Mouse (Mus musculus) forebrain, embryonic 13.5 days (tissue): ENCODE measurements around the gene Trib2. TPM values are rescaled to one million over a fixed set of nuclear protein-coding genes. Genes with fewer than 3 reads are reported as not detected.

ENCODE experiments used
- ATAC-seq: fragments of 200-750 bp; cut with Nextera tagmentation; 2 replicates; pipeline ENCODE4 v1.8.0; 2017
- H3K27ac ChIP-seq: fragments of 300-500 bp; sonication (generic); 2 replicates; pipeline ENCODE4 v1.5.1; 2015; ENCODE audit warnings: inconsistent platforms, mild to moderate bottlenecking, moderate library complexity
- H3K27me3 ChIP-seq: fragments of 300-500 bp; sonication (generic); 2 replicates; pipeline ENCODE4 v1.6.1; 2015; ENCODE audit warnings: mild to moderate bottlenecking, inconsistent platforms
- H3K36me3 ChIP-seq: fragments of 300-500 bp; sonication (generic); 2 replicates; pipeline ENCODE4 v1.6.1; 2015; ENCODE audit warnings: mild to moderate bottlenecking, inconsistent platforms; ENCODE audit not compliant: poor library complexity, severe bottlenecking
- H3K4me1 ChIP-seq: fragments of 300-500 bp; sonication (generic); 2 replicates; pipeline ENCODE4 v1.6.1; 2015; ENCODE audit warnings: inconsistent platforms
- H3K4me2 ChIP-seq: fragments of 300-500 bp; sonication (generic); 2 replicates; pipeline ENCODE4 v1.6.1; 2015; ENCODE audit warnings: inconsistent platforms, mild to moderate bottlenecking, moderate library complexity
- H3K4me3 ChIP-seq: fragments of 300-500 bp; sonication (generic); 2 replicates; pipeline ENCODE4 v1.5.1; 2015; ENCODE audit warnings: mild to moderate bottlenecking, inconsistent platforms
- H3K9ac ChIP-seq: fragments of 300-500 bp; sonication (generic); 2 replicates; pipeline ENCODE4 v1.6.1; 2015; ENCODE audit warnings: mild to moderate bottlenecking, inconsistent platforms
- H3K9me3 ChIP-seq: fragments of 300-500 bp; sonication (generic); replicated peaks from 2 replicates; pipeline ENCODE4 v1.6.1; 2016; ENCODE audit warnings: inconsistent platforms
- WGBS: fragments of 180-500 bp; shearing (Covaris S2); methylation state at CpG from one replicate; pipeline ENCODE4 v1.1.7; 2015; 5-methylcytosine and 5-hydroxymethylcytosine counted together
- polyA plus RNA-seq: library from polyadenylated mRNA; unstranded; fragments of >200 nt; fragmentation: Nextera tagmentation; extraction: Ambion mirVana; gene quantifications from 2 replicates; pipeline ENCODE4 v1.2.1, GENCODE M21; 2015

The Trib2 gene
- polyA plus RNA-seq, 1 experiment from 2014 or later, result 76.6 TPM

DNA sequence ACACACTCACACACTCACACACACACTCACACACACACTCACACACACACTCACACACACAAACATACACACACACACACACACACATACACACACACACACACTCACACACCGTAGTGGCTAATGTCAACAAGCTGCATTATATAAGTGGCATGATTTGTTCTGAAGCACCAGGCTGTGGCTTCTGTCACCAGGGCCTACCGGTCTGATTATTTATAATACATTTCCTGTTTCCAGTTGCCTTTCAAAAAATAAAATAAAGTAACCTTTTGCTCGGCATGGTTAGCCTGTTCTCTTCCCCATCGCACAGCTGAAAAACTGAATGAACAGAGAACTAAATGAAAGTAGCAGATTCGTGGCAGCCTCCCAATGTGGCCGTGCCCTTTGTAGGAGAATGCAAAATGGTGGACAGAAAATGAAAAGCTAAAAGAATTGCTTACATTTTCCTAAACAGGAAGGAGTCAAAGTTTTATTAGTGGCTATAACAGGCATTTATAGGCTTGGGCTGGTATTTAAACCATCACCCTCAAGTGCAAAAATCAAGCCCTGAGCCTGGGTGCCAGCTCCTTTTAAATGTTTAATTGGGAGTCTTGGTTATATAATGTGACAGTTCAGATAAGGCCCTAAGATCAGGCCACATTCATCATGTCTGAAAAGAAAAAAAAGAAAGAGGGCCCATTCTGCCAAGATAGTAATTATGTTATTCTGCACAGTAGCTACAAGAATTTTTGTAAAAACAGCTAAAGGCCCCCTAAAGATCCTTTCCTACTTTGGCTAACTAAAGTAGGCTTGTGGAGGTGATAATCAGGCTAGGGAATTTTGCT, 4.4 kb downstream of the Trib2 start:
- Histone ChIP-seq H3K4me3 (peak overlapping the region; percentile 70), H3K9me3 (no peaks in the 10 kb centered on the region), H3K4me2 (peak overlapping the region; percentile 72), H3K27ac (peak overlapping the region; percentile 97), H3K4me1 (peaks cover 43% of the 10 kb centered on the region), H3K27me3 (no peaks in the 10 kb centered on the region), H3K9ac (peak overlapping the region; percentile 90), H3K36me3 (peaks cover 24% of the 10 kb centered on the region)
- ATAC-seq, result no peak
- WGBS, result 29% methylated on average over 6 of the region's 6 CpGs

DNA sequence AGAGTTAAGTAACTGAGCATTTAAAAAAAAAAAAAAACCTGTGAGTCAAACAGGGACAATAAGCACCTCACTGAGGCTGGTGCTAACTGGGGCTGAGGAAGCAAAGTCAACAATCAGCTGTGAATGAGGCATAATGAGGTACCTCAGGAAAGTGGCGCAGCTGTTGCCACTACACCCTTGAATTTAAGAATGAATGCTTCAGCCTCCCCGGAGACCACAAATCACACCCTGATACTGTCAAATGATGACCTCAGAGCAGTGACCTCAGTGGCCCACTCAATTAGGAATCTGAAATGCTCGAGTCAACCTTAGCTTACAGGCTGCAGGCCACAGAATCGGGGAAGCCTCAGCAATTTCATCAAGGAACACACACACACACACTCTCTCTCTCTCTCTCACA, 5.0 kb downstream of the Trib2 start:
- Histone ChIP-seq H3K36me3 (peaks cover 31% of the 10 kb centered on the region), H3K9ac (peak overlapping the region; percentile 90), H3K4me1 (peaks cover 43% of the 10 kb centered on the region), H3K4me3 (peak overlapping the region; percentile 70), H3K9me3 (no peaks in the 10 kb centered on the region), H3K27me3 (no peaks in the 10 kb centered on the region), H3K27ac (peak overlapping the region; percentile 97), H3K4me2 (peak overlapping the region; percentile 72)
- no peak for ATAC-seq
- WGBS, result 8% methylated on average over 4 of the region's 4 CpGs

DNA sequence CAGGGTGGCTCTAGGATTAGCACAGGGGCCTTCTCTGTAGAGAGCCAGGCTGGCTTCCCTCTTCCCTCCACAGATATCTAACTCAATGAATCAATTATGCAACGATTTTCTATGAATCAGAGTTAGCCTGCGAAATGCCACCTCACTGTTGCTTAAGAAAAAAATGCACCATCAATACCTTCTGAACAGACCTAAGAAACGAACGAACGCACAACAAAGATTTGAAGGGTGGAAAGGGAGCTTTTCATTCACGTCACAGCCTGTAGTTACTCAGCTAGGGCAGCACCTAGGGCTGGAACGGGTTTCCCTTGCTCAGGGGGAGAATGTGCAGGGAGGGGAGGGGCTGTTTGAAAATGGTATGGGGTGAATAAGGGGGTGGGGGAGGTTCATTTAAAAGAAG, 5.8 kb downstream of the Trib2 start:
- Histone ChIP-seq H3K27me3 (no peaks in the 10 kb centered on the region), H3K9me3 (no peaks in the 10 kb centered on the region), H3K36me3 (peaks cover 38% of the 10 kb centered on the region), H3K4me1 (peaks cover 43% of the 10 kb centered on the region), H3K4me2 (peak overlapping the region; percentile 72), H3K9ac (peak overlapping the region; percentile 90), H3K4me3 (peak overlapping the region; percentile 70), H3K27ac (peak overlapping the region; percentile 65; the same call in 1 of the 2 replicates)
- ATAC-seq, result no peak
- 8% methylated on average over 7 of the region's 7 CpGs for WGBS

DNA sequence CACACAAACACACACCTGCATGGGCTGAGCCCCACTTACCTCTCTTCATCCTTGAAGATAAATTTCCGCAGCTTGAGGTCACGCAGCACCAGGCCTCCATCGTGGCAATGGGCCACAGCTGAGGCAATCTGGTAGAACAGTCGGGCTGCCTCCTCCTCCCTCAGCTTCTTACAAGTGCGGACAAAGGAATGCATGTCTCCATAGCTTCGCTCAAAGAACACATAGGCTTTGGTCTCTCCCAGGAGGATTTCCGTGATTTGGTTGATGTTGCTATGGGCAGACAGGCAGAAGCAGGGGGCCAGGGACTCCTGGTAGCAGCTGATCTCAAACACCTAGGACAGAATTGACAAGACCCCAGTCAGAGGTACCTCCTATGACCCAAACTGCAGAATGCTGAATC, 7.1 kb downstream of the Trib2 start:
- 72% methylated on average over 7 of the region's 7 CpGs for WGBS
- Histone ChIP-seq H3K4me1 (peaks cover 55% of the 10 kb centered on the region), H3K36me3 (peaks cover 51% of the 10 kb centered on the region), H3K27me3 (no peaks in the 10 kb centered on the region), H3K4me3 (no peak overlapping the region; the same call in 1 of the 2 replicates), H3K9me3 (no peaks in the 10 kb centered on the region), H3K9ac (no peak overlapping the region; the same call in 1 of the 2 replicates), H3K4me2 (peak overlapping the region; percentile 44), H3K27ac (no peak overlapping the region)
- no peak for ATAC-seq

DNA sequence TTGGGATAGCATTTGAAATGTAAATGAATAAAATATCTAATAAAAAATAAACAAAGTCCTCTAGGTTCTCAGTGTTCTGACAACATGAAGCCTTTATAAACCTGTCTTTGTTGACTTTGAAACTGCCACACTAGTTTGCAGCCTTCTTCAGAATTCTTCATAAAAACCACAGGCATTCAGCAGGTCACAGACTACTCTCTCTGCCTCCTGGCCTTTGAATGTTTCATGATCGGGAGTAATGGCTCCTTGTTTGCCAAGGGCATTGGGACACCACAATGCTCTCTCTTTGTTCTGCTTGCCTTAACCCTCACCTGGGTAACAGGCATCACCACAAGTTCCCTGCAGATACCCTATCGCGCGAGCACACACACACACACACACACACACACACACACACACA, 7.5 kb downstream of the Trib2 start:
- H3K4me2 ChIP-seq, result peak overlapping the region; percentile 44
- no peaks in the 10 kb centered on the region for H3K9me3 ChIP-seq
- no peak for ATAC-seq
- H3K4me3 ChIP-seq, result no peak overlapping the region
- peaks cover 55% of the 10 kb centered on the region for H3K36me3 ChIP-seq
- no peak overlapping the region for H3K9ac ChIP-seq
- no peaks in the 10 kb centered on the region for H3K27me3 ChIP-seq
- peaks cover 59% of the 10 kb centered on the region for H3K4me1 ChIP-seq
- 75% methylated on average over 1 of the region's 4 CpGs for WGBS
- no peak overlapping the region for H3K27ac ChIP-seq

DNA sequence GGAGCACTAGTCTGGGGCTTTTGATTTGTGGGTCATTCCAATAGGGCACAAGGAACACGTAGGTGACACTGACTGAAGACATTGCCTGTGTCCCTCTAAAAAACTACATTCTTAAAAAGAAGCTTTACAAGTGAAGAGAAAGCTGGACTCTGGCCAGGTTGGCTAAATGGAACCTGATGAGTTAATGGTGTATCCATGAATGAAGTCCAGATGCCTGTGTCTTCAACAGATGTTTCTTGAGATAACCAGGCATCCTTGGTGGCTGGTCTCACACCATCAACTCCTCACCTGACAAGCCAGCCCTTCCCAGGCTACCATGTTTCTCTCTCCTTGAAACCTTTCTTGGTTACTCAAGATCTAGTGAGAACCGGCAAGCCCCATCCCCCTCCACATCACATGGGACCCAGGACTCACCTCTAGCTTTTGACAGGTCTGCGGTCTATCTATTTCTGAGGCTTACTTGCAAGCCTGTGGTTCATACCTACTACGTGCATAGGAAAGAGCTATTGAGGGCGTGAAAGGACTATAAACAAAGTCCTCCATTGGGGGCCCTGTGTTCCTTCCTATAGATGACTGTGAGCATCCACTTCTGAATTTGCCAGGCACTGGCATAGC, 8.4 kb downstream of the Trib2 start:
- Histone ChIP-seq H3K4me3 (no peak overlapping the region), H3K27ac (no peak overlapping the region), H3K9ac (no peak overlapping the region), H3K36me3 (peaks cover 65% of the 10 kb centered on the region), H3K4me1 (peaks cover 67% of the 10 kb centered on the region), H3K4me2 (no peak overlapping the region), H3K9me3 (no peaks in the 10 kb centered on the region), H3K27me3 (no peaks in the 10 kb centered on the region)
- 95% methylated on average over 5 of the region's 5 CpGs for WGBS
- no peak for ATAC-seq

DNA sequence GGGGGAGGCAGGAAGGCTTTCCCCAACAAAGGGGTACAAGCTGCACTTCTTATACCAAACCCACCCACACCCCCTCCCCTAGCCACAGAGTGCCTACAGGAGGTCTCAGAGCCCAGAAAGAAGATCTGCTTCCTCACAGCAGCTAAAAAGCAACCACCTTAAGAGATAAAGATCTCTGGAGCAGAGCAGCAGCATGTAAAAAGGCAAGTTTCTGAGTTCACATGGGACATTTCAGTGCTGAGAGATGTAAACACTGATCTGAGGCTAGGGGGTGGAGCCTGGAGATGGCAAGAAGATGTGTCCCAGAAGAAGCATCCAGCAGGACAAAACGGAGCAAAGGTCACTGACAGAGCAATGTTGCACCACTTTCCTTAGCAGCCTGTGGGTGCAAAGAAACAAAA, 11.8 kb downstream of the Trib2 start:
- Histone ChIP-seq H3K4me1 (peaks cover 69% of the 10 kb centered on the region), H3K27ac (no peak overlapping the region), H3K9ac (no peak overlapping the region), H3K4me3 (no peak overlapping the region), H3K9me3 (no peaks in the 10 kb centered on the region), H3K4me2 (no peak overlapping the region), H3K27me3 (no peaks in the 10 kb centered on the region), H3K36me3 (peaks cover 95% of the 10 kb centered on the region)
- WGBS, result 80% methylated on average over 1 of the region's 1 CpGs
- no peak for ATAC-seq

DNA sequence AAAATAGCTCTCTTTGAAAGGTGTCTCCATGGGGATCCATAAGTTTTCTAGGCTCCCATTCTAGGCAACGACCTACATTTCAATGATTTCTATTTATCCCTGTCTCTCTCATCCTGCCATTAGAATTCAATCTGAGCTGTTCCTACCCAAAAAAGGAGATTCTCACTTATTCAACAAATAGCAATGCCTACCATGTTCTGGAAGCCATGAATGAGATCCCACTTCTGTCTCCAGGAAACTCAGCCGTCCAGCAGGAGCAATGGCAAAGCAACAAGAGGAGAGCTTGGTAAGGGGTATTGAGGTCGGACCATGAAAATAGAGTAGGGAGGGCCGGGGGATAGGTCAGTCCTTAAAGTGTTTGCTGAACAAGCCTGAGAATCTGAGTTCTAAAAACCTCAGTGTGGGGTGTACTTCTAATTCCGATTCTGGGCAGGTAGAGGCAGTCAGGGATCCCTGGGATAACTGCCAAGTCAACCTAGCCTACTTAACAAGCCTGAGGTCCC, 12.7 kb downstream of the Trib2 start:
- H3K36me3 ChIP-seq, result peaks cover 96% of the 10 kb centered on the region
- WGBS, result 80% methylated on average over 5 of the region's 5 CpGs

DNA sequence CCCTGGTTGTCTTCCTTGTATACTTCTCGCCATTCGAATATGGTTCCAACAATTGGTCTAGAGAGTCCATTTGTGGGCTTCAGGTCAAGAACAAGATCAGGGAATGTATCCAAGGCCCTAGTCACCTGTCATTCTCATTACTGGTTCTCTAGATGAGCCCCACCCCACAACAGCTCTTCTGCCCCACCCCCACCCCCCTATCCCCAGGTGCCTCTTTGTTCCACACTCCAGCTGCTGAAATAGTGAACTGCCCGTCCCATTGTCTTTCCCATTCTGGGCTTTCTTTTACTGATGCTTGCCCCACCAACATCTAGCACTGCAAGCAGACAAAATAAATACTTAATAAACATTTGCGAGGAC, 15.2 kb downstream of the Trib2 start:
- Histone ChIP-seq H3K9ac (no peak overlapping the region), H3K9me3 (no peaks in the 10 kb centered on the region), H3K27me3 (no peaks in the 10 kb centered on the region), H3K27ac (peak overlapping the region; percentile 22; the same call in 1 of the 2 replicates), H3K4me2 (no peak overlapping the region; the same call in 1 of the 2 replicates), H3K4me1 (peaks cover 67% of the 10 kb centered on the region), H3K36me3 (peaks cover 96% of the 10 kb centered on the region), H3K4me3 (no peak overlapping the region)
- 82% methylated on average over 4 of the region's 4 CpGs for WGBS
- ATAC-seq, result no peak; the same call in 1 of the 2 replicates

More for the DNA sequence above, 12.7 kb downstream of the Trib2 start:
- H3K9ac ChIP-seq, result no peak overlapping the region
- no peak for ATAC-seq
- H3K27ac ChIP-seq, result no peak overlapping the region
- H3K4me1 ChIP-seq, result peaks cover 64% of the 10 kb centered on the region
- H3K9me3 ChIP-seq, result no peaks in the 10 kb centered on the region
- H3K27me3 ChIP-seq, result no peaks in the 10 kb centered on the region
- H3K4me2 ChIP-seq, result no peak overlapping the region
- H3K4me3 ChIP-seq, result no peak overlapping the region

DNA sequence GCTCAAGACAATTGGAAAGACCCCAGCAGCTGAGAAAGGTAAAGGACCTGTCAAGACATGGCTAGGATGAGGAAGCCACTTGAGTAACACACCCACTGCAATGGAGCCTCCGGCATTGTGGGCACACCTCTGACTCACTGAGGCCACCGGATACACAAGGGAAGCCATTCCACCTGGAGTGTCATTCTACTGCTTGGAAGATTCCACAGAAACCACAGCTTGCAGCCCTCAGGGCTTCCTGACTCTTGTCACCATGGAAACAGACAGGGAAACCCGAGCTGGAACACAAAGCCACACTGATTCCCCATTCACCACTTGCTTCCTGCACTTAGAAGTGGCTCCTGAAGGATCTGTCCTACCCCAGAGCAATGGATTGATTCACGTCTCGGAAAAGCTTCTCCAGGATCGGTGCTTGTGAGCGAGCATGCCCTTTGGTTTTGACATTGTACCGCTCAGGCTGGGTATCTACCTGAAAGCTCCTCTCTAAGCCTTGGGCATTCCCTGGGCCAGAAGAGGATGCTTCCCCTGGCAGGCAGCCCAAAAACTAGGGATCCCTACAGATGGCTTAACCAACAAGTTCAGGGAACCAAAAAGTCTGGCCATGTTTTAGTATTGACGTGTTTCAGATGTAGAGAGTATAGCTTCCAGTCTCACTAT, 15.7 kb downstream of the Trib2 start:
- Histone ChIP-seq H3K9me3 (no peaks in the 10 kb centered on the region), H3K36me3 (peaks cover 96% of the 10 kb centered on the region), H3K4me2 (peak overlapping the region; percentile 1; the same call in 1 of the 2 replicates), H3K9ac (no peak overlapping the region), H3K4me1 (peaks cover 67% of the 10 kb centered on the region), H3K4me3 (no peak overlapping the region), H3K27me3 (no peaks in the 10 kb centered on the region), H3K27ac (peak overlapping the region; percentile 22)
- peak; percentile 65 for ATAC-seq
- 56% methylated on average over 9 of the region's 9 CpGs for WGBS

DNA sequence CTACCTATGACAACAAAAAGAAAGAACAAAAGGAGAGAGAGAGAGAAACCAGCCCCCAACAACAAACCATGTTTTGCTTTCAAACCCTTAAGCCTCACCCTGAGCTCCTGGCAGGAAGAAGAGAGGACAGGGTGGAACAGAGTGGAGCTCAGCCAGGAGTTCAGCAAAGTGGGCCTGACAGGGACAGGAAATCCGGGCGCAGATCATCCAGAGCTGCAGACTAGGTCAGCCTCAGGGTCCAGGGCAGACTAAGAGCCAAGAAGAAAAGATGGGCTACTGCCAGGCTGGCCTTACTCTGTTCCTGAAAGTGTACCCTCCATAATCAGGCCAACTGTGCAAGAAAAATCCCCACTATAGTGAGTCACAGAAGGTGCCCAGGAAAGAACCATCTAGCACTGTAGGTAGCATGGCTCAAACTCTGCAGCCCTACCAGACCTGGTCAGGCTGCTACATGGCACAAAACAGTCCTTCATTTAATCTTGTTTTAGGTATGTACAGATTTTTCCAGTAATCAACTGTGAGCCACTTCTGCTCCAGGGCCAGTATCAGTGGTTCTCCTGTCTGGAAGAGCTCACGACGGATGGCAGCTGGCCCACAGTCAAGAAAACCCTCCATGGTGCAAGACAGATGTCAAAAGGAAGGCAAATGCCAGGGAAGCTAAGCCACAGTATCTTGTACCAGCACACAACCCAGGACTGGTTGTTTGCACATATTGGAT, 16.4 kb downstream of the Trib2 start:
- Histone ChIP-seq H3K9ac (no peak overlapping the region), H3K27me3 (no peaks in the 10 kb centered on the region), H3K4me1 (peaks cover 62% of the 10 kb centered on the region), H3K9me3 (no peaks in the 10 kb centered on the region), H3K27ac (no peak overlapping the region; the same call in 1 of the 2 replicates), H3K4me3 (no peak overlapping the region), H3K4me2 (peak overlapping the region; percentile 1; the same call in 1 of the 2 replicates), H3K36me3 (peaks cover 93% of the 10 kb centered on the region)
- no peak; the same call in 1 of the 2 replicates for ATAC-seq
- 80% methylated on average over 4 of the region's 4 CpGs for WGBS
